Mouse (Mus musculus) NIH3T3 (cell line): ENCODE data around the gene Rpl23a.
"Not testable (repeated sequence)": the region's sequence is repeated elsewhere in the genome, so short reads cannot be mapped to it uniquely, and the experiment has no call there.

Experiments used
- DNase-seq: peaks from one replicate; pipeline ENCODE4 v3.0.0-alpha.2; 2012; ENCODE audit warnings: low read depth

Rpl23a gene

DNA sequence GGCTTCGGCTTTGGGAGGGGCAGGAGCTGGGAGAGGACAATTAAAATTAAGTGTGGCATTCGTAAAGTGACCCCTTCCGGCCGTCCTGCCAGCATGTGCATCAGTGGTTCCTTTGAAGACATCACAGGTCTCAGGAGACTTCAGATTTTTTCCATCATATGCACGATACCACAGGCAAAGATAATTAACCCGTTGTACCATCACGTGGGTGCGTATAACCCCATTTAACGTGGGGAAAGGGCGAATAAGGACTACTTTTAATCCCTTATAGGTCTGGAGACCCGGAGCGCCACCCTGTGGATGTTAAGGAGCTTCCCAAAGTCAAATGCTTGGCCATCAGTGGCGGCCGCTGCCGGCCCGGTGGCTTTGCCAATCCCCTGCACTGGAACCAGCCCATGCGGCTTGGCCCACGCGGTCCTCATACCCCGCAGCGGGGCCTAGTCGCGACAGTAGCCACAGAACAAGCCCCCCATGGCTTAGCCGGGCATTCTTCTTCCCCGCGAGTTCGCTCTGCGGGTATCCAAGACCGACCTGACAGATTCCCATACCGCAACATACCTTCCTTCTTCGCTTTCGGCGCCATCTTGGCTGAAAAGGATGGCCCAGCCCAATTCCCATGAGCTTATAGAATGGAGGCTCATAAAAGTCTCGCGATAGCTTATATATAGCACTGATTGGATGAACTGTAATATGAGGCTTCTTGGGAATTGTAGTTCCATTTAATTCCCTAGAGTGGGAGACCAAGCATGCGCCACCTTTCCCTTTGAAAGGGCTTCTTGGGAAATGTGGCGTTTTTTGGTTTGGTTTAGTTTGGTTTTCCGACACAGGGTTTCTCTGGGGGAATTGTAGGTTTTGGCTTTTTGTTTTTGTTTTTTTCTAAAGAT, at the start of gene Rpl23a:
Gene Rpl23a (minus strand): TSS at position 624 of the 884 bp plus-strand sequence.
- DNase-seq = peak; percentile 94

DNA sequence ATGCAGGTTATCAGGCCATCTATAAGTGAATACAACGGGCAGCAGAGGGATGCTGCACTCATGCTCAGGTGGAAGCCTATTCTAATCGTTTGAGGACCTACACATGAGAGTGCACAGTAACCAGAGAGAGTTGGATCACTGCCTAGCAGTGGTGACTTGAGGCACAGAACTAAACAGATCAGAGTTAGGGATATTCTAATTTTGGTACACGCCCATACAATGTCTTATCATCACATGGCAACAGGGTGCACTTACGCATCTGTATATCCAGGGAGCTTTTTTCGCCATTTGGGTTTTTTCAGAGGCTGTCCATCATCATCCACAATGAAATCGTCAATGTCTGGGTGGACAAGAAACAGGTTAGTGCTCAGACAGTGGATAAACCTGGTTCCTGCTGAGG, 48.1 kb upstream of the Rpl23a start:
- no peak for DNase-seq

DNA sequence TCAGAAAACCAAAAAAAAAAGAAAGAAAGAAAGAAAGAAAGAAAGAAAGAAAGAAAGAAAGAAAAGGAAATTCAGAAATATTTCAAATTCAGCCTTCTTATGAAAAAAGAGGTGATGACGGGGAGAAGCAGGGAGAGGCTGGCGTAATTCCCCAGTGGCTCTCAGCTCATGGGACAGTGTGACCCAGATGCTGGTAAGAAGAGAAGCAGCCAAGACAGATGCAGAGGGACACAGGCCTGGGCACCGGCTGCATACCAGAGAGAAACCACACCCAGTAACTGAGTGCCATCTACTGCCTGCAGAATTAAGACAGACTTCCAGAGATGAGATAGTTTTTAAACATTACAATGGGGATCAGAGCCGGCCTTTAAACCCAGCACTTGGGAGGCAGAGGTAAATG, 40.2 kb upstream of the Rpl23a start:
- no peak for DNase-seq

DNA sequence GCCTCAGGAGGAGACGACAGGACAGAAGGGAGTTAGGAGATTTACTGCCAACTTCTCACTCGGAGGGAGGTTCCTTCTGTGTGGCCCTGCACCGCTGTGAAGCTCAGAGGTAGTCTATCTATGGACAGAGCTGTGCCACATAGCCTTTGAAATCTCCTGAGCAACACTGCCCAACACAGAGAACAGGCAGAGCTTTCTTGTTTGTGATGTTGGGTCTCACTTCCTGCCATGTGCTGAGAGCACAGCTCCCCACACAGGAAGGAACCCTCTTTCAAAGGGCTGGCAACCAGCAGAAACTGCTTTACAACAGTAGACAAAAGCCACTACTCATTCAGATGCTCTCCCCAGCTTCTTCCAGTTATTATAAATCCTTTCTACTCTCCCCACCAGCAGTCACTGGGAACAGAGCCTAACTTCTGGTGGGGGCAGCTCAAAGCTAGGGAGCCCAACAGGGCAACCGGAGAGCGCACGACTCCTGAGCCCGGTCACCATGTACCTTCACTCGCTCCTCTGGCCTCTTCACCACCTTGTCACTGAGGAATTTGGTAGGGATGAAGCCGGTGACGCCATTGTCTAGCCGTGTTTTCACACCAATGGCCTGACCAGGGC, 32.4 kb upstream of the Rpl23a start:
- DNase-seq = no peak

DNA sequence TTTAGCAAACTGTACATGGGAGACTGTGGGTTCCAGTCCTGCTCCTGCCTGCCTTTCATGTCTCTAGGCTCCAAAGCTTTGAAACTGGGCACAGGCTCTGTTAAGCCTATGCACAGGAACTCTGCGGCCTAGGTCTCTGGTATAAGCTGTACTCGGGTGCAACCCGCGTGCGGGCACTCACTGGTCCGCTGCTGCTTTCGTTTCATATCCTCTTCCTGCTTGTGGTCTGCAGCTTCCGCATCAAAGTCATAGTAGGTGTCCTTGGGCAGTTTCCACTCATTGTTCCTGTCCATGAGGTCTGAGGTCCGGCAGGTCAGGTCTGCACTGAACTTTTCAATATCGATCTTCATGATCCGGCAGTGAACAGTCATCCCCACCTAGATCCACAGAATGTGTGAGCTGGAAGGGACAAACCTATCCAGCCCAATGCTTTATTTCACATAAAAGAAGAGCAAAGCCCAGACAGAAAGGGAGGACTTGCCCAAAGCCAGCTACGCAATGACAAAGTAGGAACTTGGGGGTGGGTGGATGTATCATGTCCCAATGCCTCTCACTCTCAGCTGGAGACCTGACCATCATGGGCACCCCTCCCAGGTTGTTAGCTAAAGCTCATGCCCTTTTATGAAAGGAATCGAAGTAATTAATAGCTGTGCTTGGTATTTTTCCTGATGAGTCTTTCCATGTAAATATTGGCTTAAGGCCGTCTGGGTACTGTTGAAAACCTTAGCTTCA, 29.9 kb upstream of the Rpl23a start:
- DNase-seq = no peak

DNA sequence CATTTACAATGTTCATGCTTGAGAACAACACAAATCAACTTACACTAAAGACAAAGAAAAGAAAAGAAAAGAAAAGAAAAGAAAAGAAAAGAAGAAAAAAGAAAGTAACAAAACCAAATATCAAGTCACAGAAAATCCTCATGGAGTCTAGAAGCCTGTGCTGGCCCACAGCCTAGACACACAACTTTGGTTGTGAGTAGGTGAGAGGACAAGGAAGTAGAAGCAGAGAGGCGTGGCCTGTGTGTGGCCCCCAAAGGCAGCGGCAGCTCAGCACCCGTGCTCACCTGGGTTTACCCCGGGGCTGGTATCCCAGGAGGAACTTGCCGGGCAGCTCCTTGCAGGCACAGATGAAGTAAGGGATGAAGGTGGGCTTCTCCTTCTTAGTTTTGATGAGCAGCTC, 28.1 kb upstream of the Rpl23a start:
- no peak for DNase-seq

DNA sequence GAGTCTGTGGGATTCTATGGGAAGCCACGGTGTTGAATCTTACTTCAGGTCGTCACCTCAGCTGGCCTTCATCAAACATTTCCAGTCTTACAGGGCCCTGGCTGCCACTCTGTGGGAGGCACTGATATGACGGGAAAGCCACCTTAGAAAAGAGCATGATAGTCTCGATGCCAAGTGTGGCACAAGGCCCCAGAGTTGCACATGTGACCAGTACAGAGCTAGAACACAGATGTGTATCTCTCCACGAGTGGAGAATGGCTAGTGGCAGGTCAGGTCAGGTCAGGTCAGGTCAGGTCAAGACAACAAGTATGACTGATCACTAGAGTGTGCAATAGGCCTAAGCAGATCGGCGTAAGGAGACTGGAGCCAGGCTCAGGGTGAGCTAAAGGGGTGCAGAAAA, 27.2 kb upstream of the Rpl23a start:
- no peak for DNase-seq

DNA sequence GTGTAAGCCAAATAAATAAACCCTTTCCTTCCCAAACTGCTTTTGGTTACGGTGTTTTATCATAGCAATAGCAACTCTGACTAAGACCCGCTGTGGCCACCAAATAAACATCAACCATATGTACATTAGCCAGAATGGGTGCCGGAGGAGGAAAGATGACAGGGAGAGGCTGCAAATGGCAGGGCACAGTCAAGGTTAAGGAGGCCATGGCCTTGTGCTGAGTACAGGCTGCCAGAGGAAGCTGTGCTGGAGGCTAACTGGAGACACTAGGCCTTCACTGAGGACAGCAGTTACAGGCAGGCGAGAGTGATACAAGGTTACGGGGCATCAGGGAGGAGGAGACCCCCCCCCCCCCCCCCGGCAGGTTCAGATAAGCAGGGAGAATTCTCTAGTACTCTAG, 26.5 kb upstream of the Rpl23a start:
- DNase-seq = no peak

DNA sequence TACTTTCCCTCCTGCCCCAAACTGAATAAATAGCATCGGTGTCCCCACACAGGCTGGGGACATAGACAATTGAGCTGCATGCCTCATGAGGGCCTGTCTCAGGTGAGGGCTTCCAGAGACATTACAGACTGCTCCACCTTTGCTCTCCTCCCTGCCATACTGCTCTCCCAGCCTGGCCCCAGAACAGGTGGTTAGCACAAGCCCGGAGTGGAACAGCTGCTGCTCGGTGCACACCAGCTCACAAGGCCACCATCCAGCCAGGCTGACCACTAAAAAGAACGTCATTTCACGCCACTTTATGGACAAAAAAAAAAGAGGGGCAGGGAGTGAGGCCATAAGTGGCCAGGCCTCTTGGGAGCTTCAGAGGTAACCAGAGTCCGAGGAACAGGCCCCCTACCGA, 23.8 kb upstream of the Rpl23a start:
- DNase-seq = no peak

DNA sequence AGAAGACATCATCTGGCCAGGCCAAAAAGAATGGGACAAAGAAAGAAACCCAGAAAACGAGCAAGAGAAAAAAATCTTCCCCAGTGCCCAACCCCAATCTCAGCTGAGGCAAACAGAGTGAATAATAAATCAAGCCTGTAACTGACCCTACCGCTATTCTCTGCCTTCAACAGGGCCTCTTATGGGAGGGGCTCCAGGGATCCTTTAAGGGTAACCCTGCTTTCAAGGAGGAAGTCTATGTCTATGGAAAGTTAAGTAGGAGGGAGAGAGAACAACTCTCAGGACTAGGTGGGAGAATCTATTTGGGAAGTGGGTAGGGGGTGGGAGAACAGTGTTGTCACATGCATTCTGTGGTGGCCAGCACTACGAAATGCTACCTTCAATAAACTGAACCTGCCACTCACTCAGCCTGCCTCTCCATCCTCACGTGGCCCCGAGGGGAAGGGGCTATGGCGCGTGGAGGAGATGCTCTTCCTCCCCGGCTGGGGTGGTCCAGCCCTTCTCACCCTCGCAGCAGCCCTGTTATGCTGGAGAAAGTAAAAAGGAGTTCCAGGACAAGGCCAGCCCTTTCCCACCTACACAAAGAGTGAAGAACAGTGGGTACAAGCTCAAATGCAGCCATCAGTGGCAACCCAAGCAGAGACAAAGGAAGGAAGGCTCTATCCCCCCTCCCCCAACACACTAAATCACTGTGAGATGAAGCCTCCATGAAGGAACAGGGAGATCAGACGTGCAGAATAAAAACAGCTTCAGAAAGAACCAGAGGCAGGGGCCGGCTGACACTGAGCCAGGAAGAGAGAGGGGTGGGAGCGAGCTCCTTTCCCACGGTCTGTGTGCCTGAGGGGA, 22.2 kb upstream of the Rpl23a start:
- no peak for DNase-seq

DNA sequence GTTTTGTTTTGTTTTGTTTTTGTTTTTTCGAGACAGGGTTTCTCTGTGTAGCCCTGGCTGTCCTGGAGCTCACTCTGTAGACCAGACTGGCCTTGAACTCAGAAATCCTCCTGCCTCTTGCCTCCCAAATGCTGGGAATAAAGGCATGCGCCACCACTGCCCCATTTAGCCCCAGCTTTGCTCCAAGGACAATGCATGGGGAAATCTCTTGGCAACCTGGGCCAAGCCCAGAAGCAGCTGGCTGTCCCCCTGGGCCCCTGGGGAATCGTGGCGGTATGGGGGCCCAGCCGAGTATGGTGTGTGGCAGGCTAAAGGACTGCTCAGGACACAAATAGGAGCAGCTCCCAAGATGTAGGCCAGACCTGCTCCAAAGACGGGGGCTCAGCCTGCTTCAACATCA, 20.9 kb upstream of the Rpl23a start:
- DNase-seq = no peak

DNA sequence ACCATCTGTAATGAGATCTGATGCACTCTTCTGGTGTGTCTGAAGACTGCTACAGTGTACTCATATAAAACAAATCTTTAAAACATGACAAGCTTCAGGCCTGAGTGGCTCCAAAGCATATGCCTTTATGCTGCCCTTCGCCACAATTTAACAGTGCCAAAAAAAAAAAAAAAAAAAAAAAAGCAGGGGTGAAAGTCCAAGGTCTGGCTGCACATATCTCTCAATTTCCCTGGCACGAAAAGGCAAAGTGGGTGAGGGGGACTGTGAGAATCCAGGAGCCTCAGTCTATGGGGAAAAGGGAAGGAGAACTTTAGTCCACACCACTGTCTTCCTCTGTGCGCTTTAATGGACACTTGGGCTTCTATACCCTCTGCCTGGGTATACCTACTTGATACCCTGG, 19.0 kb upstream of the Rpl23a start:
- DNase-seq = no peak

DNA sequence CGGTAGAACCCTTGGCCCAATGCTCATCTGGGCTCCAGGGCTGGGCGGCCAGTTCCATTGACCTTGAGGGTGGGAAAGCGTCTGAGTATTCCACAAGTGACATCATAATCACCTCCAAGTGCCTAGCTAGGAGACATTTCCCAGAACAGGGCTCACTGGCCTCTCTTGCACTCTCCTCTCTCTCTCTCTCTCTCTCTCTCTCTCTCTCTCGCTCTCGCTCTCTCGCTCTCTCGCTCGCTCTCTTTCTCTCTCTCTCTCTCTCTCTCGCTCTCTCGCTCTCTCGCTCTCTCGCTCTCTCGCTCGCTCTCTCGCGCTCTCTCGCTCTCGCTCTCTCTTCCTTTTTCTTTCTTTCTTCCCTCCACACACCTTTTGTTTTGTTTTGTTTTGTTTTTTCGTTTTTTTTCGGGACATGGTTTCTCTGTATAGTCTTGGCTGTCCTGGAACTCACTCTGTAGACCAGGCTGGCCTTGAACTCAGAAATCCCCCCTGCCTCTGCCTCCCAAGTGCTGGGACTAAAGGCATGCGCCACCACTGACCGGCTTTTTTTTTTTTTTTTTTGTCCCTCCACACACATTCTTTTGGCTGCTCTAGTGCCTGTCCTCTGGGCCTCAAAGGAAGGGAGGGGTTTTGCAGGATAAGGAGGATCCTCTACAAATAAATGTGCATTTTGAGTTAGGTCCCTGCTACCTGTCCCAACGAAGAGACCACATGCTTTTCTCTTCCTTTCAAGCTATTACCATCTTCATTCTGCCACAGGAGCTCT, 11.9 kb upstream of the Rpl23a start:
- no peak for DNase-seq

DNA sequence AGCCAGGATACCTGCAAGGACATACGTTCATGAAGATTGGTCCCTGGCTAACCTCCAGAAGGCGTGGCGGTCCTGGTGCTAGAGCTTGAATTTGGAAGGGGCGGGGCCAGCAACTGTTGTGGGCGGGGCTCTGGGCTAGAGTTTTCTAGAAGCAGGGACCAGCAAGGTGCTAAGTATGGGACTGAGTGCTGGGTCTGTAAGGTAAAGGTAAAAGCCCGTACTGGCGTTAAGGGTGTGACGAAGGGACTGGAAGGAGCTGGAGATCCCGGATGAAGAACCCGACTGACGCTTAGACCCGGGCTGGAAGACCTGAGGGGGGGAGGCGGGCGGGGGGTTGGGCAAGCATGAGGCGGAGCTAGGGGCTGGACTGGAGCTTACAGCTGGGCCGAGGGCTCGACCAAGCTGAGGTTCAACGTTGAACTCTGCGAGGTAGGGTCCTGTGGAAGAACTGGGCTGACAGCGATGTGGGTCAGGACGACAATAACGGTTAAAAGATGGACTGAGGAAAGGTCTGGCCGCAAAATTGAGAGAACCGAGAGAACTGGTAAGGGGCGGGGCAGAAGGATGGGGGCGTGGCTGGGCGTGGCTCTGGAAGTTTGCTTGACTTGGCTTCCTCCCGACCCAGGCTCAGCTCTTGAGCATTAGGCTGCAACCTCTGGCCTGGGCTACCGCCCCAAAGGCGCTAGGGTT, 11.2 kb upstream of the Rpl23a start:
- no peak for DNase-seq

DNA sequence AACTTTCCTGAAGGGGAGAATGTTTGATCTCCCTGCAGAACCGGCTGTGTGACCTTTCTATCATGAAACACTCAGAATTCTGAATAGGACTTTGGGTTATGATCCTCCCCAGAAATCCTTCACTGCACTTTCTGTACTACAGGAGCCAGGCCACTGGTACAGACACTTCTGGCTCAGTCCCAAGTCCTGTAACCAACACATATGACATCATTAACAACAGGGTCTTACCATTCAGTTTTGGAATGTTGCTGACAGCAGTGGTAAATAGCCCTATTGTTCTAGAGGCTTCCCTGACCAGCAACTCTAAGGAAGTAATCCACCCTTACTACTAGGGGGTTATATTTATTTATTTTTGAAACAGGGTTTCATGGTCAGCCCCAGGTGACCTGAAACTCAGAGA, 9.7 kb upstream of the Rpl23a start, which contains the start of gene Proca1:
Gene Proca1 (plus strand): TSS at position 280 of the 400 bp plus-strand sequence.
- DNase-seq = peak; percentile 26

DNA sequence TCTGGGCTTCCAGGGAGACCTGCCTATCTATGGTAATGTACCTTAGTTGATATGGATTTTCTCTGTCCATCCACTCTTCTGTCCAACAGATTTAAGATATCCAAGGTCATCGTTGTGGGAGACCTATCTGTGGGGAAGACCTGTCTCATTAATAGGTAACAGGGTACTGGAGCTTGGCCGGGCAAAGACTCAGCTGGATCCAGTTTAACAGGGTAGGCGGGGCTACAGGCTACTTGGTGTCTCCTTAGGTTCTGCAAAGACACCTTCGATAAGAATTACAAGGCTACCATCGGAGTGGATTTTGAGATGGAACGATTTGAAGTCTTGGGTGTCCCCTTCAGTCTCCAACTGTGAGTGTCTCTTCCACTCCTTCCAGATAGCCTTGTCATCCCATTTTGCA, 6.7 kb upstream of the Rpl23a start:
- no peak for DNase-seq

DNA sequence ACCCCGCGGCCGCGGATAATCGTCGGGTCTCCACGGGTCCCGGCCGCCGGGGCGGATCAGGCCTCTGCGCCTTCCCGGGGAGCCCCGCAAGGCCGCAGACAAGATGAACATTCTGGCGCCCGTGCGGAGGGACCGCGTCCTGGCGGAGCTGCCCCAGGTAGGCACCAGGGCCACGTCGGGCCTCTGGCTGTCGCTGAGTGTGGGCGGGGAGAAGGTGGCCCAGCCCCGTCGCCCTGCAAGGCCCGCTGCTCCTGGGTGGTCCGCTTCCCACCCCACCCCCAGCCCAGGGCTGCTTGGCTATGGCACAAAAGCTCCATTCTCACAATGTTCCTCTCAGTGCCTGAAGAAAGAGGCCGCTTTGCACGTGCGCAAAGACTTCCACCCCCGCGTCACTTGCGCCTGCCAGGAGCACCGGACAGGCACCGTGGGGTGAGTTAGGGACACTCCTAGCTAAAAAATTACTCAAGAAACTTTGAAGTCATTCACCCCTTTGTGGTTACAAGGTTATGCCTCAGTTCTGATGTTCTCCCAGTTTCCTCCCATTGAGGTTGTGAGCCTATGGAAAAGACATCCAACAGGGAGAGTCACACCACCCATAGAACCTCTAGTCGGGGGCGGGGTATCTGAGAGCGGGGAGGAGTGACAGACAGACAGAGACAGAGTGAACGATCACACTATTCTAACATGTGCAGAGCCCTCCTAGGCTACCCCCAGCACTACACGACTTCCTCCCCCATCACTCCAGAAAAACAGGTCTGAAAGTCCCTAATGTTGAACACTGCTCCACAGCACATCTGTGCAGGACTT, 6.1 kb upstream of the Rpl23a start:
- DNase-seq = peak; percentile 81

DNA sequence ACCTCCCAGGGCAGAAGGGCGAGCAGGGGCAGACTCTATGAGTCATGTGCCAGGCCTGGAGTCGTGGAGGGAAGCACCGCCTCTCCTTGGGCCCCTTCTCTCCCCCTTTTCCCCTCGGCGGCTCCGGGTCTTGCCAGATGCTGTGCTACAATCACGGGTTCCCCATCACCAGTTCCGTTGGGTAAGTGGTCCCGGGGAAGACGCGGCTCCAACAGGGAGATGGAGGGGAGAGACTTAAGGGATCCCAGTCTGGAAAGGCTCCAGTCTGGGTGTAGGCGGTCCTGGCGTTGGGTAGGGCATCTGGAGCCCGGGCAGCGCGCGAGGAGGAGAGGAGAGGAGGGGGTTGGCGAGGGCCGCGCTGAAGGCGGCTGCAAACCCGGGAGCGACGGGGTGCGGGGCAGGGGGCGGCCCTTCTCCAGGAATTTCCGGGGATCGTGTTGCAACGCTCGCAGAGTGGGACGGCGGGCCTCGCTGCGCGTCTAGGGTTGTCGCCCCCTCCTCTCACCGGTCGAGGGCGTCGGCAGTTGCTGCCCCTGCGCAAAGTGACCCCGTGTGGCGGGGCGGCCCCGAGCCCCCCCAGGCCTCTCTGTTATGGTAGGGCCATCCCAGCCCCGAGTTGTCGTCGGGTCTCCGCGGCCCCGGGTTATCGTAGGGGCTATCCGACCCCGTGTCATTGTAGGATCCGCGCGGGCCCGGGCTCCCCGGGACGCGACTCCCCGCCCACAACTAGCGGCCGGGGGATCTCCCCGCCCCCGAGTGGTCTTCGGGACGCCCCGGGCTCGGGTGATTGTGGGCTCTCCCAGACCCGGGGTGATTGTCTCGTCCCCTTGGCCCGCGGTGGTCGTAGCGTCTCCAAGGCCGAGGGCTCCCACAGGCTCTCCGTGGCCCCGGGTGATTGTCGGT, 5.2 kb upstream of the Rpl23a start, which contains the start of gene Rab34:
Gene Rab34 (plus strand): TSS at position 100 of the 903 bp plus-strand sequence.
- DNase-seq = peak; percentile 90

DNA sequence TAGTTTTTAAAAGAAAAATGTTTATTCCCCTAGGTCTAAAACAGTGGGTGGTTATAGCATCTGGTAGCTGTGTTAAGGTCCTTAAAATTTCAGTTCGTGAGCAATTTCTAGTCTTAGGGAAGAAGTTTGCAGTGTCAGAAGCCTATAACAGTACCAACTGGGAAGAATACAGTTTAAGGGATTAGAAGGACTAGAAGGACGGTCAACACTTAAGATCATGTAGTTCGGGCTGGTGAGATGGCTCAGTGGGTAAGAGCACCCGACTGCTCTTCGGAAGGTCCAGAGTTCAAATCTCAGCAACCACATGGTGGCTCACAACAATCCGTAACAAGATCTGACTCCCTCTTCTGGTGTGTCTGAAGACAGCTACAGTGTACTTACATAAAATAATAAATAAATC, 1.3 kb upstream of the Rpl23a start:
- DNase-seq = not testable (repeated sequence)
